Mouse (Mus musculus) ovary, postnatal 14 days (tissue): ENCODE measurements around the gene Prss23.

Experiments
- DNase-seq: peaks from one replicate; pipeline ENCODE4 v3.0.0; 2022; ENCODE audit warnings: low spot score

The Prss23 gene

DNA sequence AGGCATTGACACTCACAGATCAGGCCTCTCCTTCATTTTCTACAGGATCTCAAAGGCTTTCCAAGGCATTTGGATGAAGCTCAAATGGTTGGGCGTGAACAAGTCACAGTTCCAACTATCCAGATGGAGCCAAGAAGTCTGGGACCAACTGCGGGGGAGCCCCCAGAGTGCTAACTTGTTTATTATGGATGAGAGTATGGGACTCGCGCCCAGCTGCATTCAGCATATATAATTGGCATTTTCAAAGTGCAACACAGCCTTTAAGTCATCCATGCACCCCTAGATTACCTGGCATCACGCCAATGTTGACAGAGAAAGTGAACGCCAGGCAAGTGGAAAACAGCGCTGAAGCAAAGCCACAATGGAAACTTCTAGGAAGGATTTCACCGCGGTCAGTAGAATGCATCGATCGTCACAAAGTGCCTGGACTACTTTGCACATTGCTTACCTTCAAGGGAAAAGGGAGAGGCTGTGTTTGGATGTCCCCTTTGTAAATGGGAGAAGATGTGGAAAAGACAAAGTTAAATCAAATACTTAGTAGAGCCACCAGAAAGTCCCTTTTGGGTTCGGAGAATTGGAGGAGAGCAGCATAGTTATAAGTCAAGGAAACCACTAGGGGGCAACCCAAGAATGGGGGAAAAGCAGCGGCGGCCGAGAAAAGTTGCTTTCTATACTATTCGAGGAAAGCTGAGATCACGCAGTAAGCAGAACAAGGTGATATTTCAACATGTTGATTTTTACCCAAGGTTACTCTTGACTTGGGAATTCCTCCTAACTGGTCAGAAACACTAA lies 27.3 kb downstream of the Prss23 start:
- DNase-seq, result peak; percentile 59

DNA sequence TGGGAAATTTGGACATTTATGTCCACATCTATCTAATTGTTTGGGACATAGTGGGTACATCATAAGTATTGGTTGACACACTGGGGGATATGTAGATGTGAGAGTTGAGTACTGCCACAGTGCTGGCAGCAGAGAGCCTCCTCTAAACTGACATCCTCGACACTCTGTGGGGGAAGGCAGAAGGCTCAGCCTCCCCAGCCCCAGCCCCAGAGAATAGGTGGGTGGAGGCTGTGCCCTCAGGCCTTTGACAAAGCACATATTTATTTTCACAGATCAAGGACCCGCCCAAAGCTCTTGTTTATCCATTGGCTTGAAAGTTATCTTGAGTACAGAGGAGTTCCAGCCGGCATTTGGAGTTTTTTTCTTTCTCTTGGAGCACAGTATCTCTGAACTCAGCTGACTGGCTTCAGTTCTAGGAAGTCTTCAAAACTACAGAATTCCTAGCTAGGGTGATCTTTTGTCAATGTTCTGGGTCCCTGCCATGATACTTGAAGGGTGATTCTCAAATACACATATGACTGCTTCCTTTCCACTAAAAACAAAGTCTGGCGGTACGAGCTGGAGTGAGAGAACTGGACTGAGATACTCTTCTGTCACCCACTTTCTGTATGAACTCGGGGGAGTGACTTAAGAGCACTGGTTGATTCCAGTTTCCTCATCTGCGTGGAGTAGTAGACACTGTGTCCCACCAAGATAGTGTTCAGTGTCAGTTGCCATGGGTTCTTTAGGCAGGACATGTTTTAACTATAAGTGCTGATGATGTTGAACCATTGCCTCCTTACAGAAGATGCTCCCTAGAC lies 43.0 kb downstream of the Prss23 start:
- no peak for DNase-seq

GRCm38 (mm10) chr7:89481723-89482122 lies 45.3 kb downstream of the Prss23 start:
- no peak for DNase-seq

GRCm38 (mm10) chr7:89478490-89478889 lies 48.5 kb downstream of the Prss23 start:
- no peak for DNase-seq

GRCm38 (mm10) chr7:89477294-89477999 lies 49.5 kb downstream of the Prss23 start:
- DNase-seq, result peak; percentile 28

- DNase-seq, result no peak
Measured at GRCm38 (mm10) chr7:89473442-89473841, 53.5 kb downstream of the Prss23 start.

DNA sequence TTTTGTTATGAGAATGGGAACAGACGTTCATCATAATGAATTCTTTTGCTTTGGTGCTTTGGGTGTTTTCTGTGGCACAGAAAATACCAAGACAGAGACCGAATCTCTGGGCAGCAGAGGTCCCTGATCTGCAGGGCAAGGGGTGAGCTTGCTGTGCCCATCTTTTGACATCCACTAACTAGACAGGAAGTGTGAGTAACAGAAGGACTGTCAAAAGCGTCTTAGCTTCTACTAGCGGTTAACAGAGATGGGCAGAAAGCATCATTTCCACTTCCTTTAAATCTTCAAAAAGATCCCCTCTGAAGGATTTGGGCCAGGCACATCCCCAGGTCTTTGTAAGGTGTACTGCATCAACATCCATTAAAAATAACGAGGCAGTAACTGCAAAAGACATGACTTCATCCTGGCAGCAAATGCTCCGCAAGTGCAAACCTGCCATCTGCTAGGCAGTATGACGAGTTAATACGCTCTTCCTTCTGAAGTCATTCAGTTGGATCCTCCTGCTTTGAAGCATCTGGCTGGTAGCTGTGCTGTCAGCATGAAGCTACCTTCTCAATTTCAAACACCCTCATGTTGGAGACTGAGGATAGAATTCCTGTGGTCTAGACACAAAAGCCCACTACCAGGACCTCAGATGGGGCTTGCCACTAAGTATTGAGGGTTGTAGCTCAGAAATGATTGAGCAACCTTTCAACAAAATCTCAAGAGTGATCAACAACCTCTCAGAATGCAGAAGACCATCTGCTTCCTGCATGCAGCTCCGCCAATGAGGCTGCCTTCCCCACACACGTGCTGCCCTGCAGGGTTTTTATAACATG lies 63.0 kb downstream of the Prss23 start:
- no peak for DNase-seq

- no peak for DNase-seq
Measured at GRCm38 (mm10) chr7:89463246-89463645, 63.7 kb downstream of the Prss23 start.

DNA sequence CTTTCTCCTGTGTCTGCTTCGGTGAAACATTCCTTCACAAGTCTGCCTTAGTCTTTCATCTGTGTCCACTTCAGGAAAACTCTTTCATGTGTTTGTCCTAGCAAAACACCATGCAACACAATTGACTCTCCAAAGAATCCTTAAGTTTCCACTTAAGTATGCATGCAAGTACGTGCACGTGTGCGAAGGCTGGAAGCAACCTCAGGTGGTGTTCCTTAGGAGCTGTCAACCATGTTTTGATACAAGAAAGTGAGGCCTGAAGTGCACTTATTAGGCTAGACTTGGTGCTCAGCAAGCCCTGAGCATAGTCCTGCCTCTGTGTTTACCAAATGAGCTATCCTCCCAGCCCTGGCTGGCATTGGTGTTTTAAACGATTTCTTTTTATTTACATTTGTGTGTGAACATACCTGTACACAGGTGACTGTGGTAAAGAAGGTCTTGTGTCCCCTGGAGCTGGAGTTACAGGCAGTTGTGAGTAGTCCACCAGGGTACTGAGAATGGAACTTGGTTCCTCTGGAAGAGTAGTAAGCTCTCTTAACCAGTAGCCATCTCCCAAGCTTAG lies 64.3 kb downstream of the Prss23 start:
- DNase-seq, result no peak

GRCm38 (mm10) chr7:89461351-89461750 lies 65.6 kb downstream of the Prss23 start:
- DNase-seq, result no peak

- no peak for DNase-seq
Measured at GRCm38 (mm10) chr7:89460911-89461310, 66.1 kb downstream of the Prss23 start.

GRCm38 (mm10) chr7:89459691-89460090 lies 67.3 kb downstream of the Prss23 start:
- no peak for DNase-seq
